Mouse (Mus musculus) adrenal gland, postnatal 14 days (tissue): ENCODE measurements around the gene Kit. TPM values are rescaled to one million over a fixed set of nuclear protein-coding genes. Genes with fewer than 3 reads are reported as not detected.

ENCODE experiments used
- DNase-seq: peaks from one replicate; pipeline ENCODE4 v3.0.0; 2021; ENCODE audit warnings: mixed read lengths
- long read RNA-seq, 2 experiments: library from polyadenylated mRNA; stranded (forward); transcript quantifications; one replicate each; pipeline ENCODE4 v2.0.0; 2021
- total RNA-seq: library from RNA; stranded (reverse); gene quantifications from 2 replicates; pipeline ENCODE4 v1.2.3, GENCODE M21; 2021

Gene Kit
- total RNA-seq, result 6.0 and 7.2 TPM in 2 replicates
- long read RNA-seq, experiment 1, full-length matches to known transcripts, result 2 of 3 reads
- long read RNA-seq, experiment 1, partial matches to known transcripts, result 1 of 3 reads
- long read RNA-seq, experiment 1, other reads (novel, unspliced or antisense), result 0 of 3 reads
- long read RNA-seq, experiment 2, partial matches to known transcripts, result 2 of 2 reads
- long read RNA-seq, experiment 2, other reads (novel, unspliced or antisense), result 0 of 2 reads

- peak; percentile 89 for DNase-seq
Measured at GRCm38 (mm10) chr5:75574852-75575566, at the start of gene Kit. Kit (plus strand) TSS chr5:75574916.

- no peak for DNase-seq
Measured at GRCm38 (mm10) chr5:75536156-75536555, 38.6 kb upstream of the Kit start.

GRCm38 (mm10) chr5:75537717-75538116, 37.0 kb upstream of the Kit start:
- no peak for DNase-seq

GRCm38 (mm10) chr5:75538458-75538857, 36.3 kb upstream of the Kit start:
- no peak for DNase-seq

- DNase-seq, result no peak
Measured at GRCm38 (mm10) chr5:75539098-75539497, 35.6 kb upstream of the Kit start.

GRCm38 (mm10) chr5:75543757-75544156, 31.0 kb upstream of the Kit start:
- no peak for DNase-seq

- DNase-seq, result no peak
Measured at GRCm38 (mm10) chr5:75544472-75545264, 30.0 kb upstream of the Kit start.

GRCm38 (mm10) chr5:75545265-75545643, 29.5 kb upstream of the Kit start:
- DNase-seq, result no peak

- no peak for DNase-seq
Measured at GRCm38 (mm10) chr5:75553021-75553420, 21.7 kb upstream of the Kit start.

- no peak for DNase-seq
Measured at GRCm38 (mm10) chr5:75557636-75558035, 17.1 kb upstream of the Kit start.

GRCm38 (mm10) chr5:75559291-75559690, 15.4 kb upstream of the Kit start:
- DNase-seq, result peak; percentile 85

- peak; percentile 38 for DNase-seq
Measured at GRCm38 (mm10) chr5:75561231-75561630, 13.5 kb upstream of the Kit start.

- no peak for DNase-seq
Measured at GRCm38 (mm10) chr5:75574151-75574851, 415 bp upstream of the Kit start.

GRCm38 (mm10) chr5:75575567-75576515, 1.1 kb downstream of the Kit start:
- DNase-seq, result peak; percentile 77

- no peak for DNase-seq
Measured at GRCm38 (mm10) chr5:75576741-75577140, 2.0 kb downstream of the Kit start.

- no peak for DNase-seq
Measured at GRCm38 (mm10) chr5:75578141-75578540, 3.4 kb downstream of the Kit start.

- DNase-seq, result no peak
Measured at GRCm38 (mm10) chr5:75579244-75579643, 4.5 kb downstream of the Kit start.

- no peak for DNase-seq
Measured at GRCm38 (mm10) chr5:75579646-75580268, 5.0 kb downstream of the Kit start.

- DNase-seq, result no peak
Measured at GRCm38 (mm10) chr5:75581926-75582325, 7.2 kb downstream of the Kit start.

GRCm38 (mm10) chr5:75587781-75588180, 13.1 kb downstream of the Kit start:
- no peak for DNase-seq
